Mouse (Mus musculus): ENCODE results near the gene Prrg4. TPM values are rescaled to one million over a fixed set of nuclear protein-coding genes. Genes with fewer than 3 reads are reported as not detected.

Prrg4 gene
- polyA plus RNA-seq, 1 experiment from 2014 or later: 0.35 TPM

- no peaks in the 10 kb centered on the region for H3K36me3 ChIP-seq
Measured at GRCm38 (mm10) chr2:104855732-104856131, 6.1 kb upstream of the Prrg4 start.

GRCm38 (mm10) chr2:104854836-104855235 is 5.2 kb upstream of the Prrg4 start:
- H3K4me2 ChIP-seq (replicated peaks): no peak overlapping the region
- WGBS: 86% methylated on average over 1 of the region's 1 CpGs
- no peaks in the 10 kb centered on the region for H3K36me3 ChIP-seq
- H3K9me3 ChIP-seq: no peaks in the 10 kb centered on the region
- H3K9ac ChIP-seq: no peak overlapping the region
- no peak for ATAC-seq (ENCODE audit: low FRiP score, low read depth)
- H3K27ac ChIP-seq: no peak overlapping the region
- H3K27me3 ChIP-seq (replicated peaks): peaks cover 5% of the 10 kb centered on the region; the same call in 1 of the 2 replicates
- no peaks in the 10 kb centered on the region for H3K4me1 ChIP-seq
- no peak overlapping the region for H3K4me3 ChIP-seq

More at GRCm38 (mm10) chr2:104855732-104856131, 6.1 kb upstream of the Prrg4 start:
- Histone ChIP-seq H3K4me3 (no peak overlapping the region), H3K27ac (no peak overlapping the region), H3K27me3 (replicated peaks) (0 out of 2 replicates have a peak, but pooled peaks cover 2% of the 10 kb centered on the region), H3K4me2 (replicated peaks) (no peak overlapping the region), H3K9ac (no peak overlapping the region), H3K4me1 (no peaks in the 10 kb centered on the region), H3K9me3 (no peaks in the 10 kb centered on the region)
- 32% methylated on average over 3 of the region's 3 CpGs for WGBS
- no peak for ATAC-seq (ENCODE audit: low FRiP score, low read depth)

- H3K27ac ChIP-seq: no peak overlapping the region
- peaks cover 20% of the 10 kb centered on the region for H3K27me3 ChIP-seq (replicated peaks)
- H3K9ac ChIP-seq: no peak overlapping the region
- H3K4me2 ChIP-seq (replicated peaks): no peak overlapping the region
- ATAC-seq (ENCODE audit: low FRiP score, low read depth): no peak
- H3K9me3 ChIP-seq: no peaks in the 10 kb centered on the region
- H3K4me1 ChIP-seq: peaks cover 8% of the 10 kb centered on the region; the same call in 1 of the 2 replicates
- WGBS: 90% methylated on average over 7 of the region's 7 CpGs
- no peak overlapping the region for H3K4me3 ChIP-seq
- H3K36me3 ChIP-seq: no peaks in the 10 kb centered on the region
Measured at GRCm38 (mm10) chr2:104852546-104852945, 2.9 kb upstream of the Prrg4 start.

- Histone ChIP-seq H3K27ac (no peak overlapping the region), H3K9ac (no peak overlapping the region), H3K27me3 (replicated peaks) (peaks cover 20% of the 10 kb centered on the region), H3K36me3 (no peaks in the 10 kb centered on the region), H3K9me3 (no peaks in the 10 kb centered on the region), H3K4me2 (replicated peaks) (no peak overlapping the region), H3K4me1 (peaks cover 8% of the 10 kb centered on the region; the same call in 1 of the 2 replicates), H3K4me3 (no peak overlapping the region)
- WGBS: 47% methylated on average over 5 of the region's 5 CpGs
- ATAC-seq (ENCODE audit: low FRiP score, low read depth): no peak
Measured at GRCm38 (mm10) chr2:104851686-104852085, 2.0 kb upstream of the Prrg4 start.

- ATAC-seq (ENCODE audit: low FRiP score, low read depth): no peak
- WGBS: 76% methylated on average over 3 of the region's 3 CpGs
Measured at GRCm38 (mm10) chr2:104849991-104850359, 299 bp upstream of the Prrg4 start.

GRCm38 (mm10) chr2:104848235-104849161 is 1.2 kb downstream of the Prrg4 start:
- Histone ChIP-seq H3K27me3 (replicated peaks) (peaks cover 20% of the 10 kb centered on the region), H3K9me3 (no peaks in the 10 kb centered on the region), H3K4me2 (replicated peaks) (peak overlapping the region; percentile 96), H3K4me1 (peaks cover 8% of the 10 kb centered on the region; the same call in 1 of the 2 replicates), H3K36me3 (no peaks in the 10 kb centered on the region), H3K4me3 (no peak overlapping the region), H3K27ac (no peak overlapping the region), H3K9ac (no peak overlapping the region)
- no peak for ATAC-seq (ENCODE audit: low FRiP score, low read depth)
- 35% methylated on average over 16 of the region's 16 CpGs for WGBS

More at GRCm38 (mm10) chr2:104849991-104850359, 299 bp upstream of the Prrg4 start:
- H3K36me3 ChIP-seq: no peaks in the 10 kb centered on the region
- H3K27ac ChIP-seq: no peak overlapping the region
- H3K27me3 ChIP-seq (replicated peaks): peaks cover 20% of the 10 kb centered on the region
- H3K9ac ChIP-seq: no peak overlapping the region
- H3K4me1 ChIP-seq: peaks cover 8% of the 10 kb centered on the region; the same call in 1 of the 2 replicates
- H3K4me2 ChIP-seq (replicated peaks): peak overlapping the region; percentile 96
- H3K4me3 ChIP-seq: peak overlapping the region; percentile 48; the same call in 1 of the 2 replicates
- H3K9me3 ChIP-seq: no peaks in the 10 kb centered on the region

GRCm38 (mm10) chr2:104847645-104848044 is 2.0 kb downstream of the Prrg4 start:
- 63% methylated on average over 2 of the region's 2 CpGs for WGBS
- no peak overlapping the region for H3K4me2 ChIP-seq (replicated peaks)

GRCm38 (mm10) chr2:104846638-104847414 is 2.9 kb downstream of the Prrg4 start:
- peaks cover 20% of the 10 kb centered on the region for H3K27me3 ChIP-seq (replicated peaks)
- H3K27ac ChIP-seq: no peak overlapping the region
- no peak overlapping the region for H3K9ac ChIP-seq
- no peak for ATAC-seq (ENCODE audit: low FRiP score, low read depth)
- 31% methylated on average over 4 of the region's 4 CpGs for WGBS
- no peaks in the 10 kb centered on the region for H3K9me3 ChIP-seq
- no peaks in the 10 kb centered on the region for H3K36me3 ChIP-seq
- no peak overlapping the region for H3K4me2 ChIP-seq (replicated peaks)
- H3K4me1 ChIP-seq: peaks cover 8% of the 10 kb centered on the region; the same call in 1 of the 2 replicates
- no peak overlapping the region for H3K4me3 ChIP-seq

More at GRCm38 (mm10) chr2:104847645-104848044, 2.0 kb downstream of the Prrg4 start:
- no peak overlapping the region for H3K27ac ChIP-seq
- H3K27me3 ChIP-seq (replicated peaks): peaks cover 20% of the 10 kb centered on the region
- no peaks in the 10 kb centered on the region for H3K36me3 ChIP-seq
- peaks cover 8% of the 10 kb centered on the region; the same call in 1 of the 2 replicates for H3K4me1 ChIP-seq
- no peak for ATAC-seq (ENCODE audit: low FRiP score, low read depth)
- H3K4me3 ChIP-seq: no peak overlapping the region
- H3K9me3 ChIP-seq: no peaks in the 10 kb centered on the region
- H3K9ac ChIP-seq: no peak overlapping the region

GRCm38 (mm10) chr2:104842559-104842958 is 7.1 kb downstream of the Prrg4 start:
- ATAC-seq (ENCODE audit: low FRiP score, low read depth): no peak

GRCm38 (mm10) chr2:104841736-104842135 is 7.9 kb downstream of the Prrg4 start:
- H3K27me3 ChIP-seq (replicated peaks): no peaks in the 10 kb centered on the region
- no peak for ATAC-seq (ENCODE audit: low FRiP score, low read depth)
- H3K27ac ChIP-seq: no peak overlapping the region
- no peak overlapping the region for H3K4me3 ChIP-seq
- no peaks in the 10 kb centered on the region for H3K9me3 ChIP-seq
- 91% methylated on average over 7 of the region's 7 CpGs for WGBS
- no peaks in the 10 kb centered on the region for H3K4me1 ChIP-seq
- H3K36me3 ChIP-seq: no peaks in the 10 kb centered on the region
- H3K4me2 ChIP-seq (replicated peaks): no peak overlapping the region
- no peak overlapping the region for H3K9ac ChIP-seq

More at GRCm38 (mm10) chr2:104842559-104842958, 7.1 kb downstream of the Prrg4 start:
- Histone ChIP-seq H3K4me1 (no peaks in the 10 kb centered on the region), H3K9me3 (no peaks in the 10 kb centered on the region), H3K27ac (no peak overlapping the region), H3K4me3 (no peak overlapping the region), H3K4me2 (replicated peaks) (no peak overlapping the region), H3K36me3 (no peaks in the 10 kb centered on the region), H3K27me3 (replicated peaks) (no peaks in the 10 kb centered on the region), H3K9ac (no peak overlapping the region)

- no peak for ATAC-seq (ENCODE audit: low FRiP score, low read depth)
- no peak overlapping the region for H3K27ac ChIP-seq
- no peaks in the 10 kb centered on the region for H3K27me3 ChIP-seq (replicated peaks)
- H3K4me3 ChIP-seq: no peak overlapping the region
- no peak overlapping the region for H3K9ac ChIP-seq
- no peaks in the 10 kb centered on the region for H3K36me3 ChIP-seq
- H3K4me1 ChIP-seq: no peaks in the 10 kb centered on the region
- H3K4me2 ChIP-seq (replicated peaks): no peak overlapping the region
- no peaks in the 10 kb centered on the region for H3K9me3 ChIP-seq
Measured at GRCm38 (mm10) chr2:104840974-104841373, 8.7 kb downstream of the Prrg4 start.

- Histone ChIP-seq H3K4me2 (replicated peaks) (no peak overlapping the region), H3K27ac (no peak overlapping the region), H3K27me3 (replicated peaks) (no peaks in the 10 kb centered on the region), H3K36me3 (no peaks in the 10 kb centered on the region), H3K9me3 (no peaks in the 10 kb centered on the region), H3K9ac (no peak overlapping the region), H3K4me3 (no peak overlapping the region), H3K4me1 (no peaks in the 10 kb centered on the region)
- ATAC-seq (ENCODE audit: low FRiP score, low read depth): no peak
- WGBS: 90% methylated on average over 2 of the region's 2 CpGs
Measured at GRCm38 (mm10) chr2:104832486-104832885, 17.2 kb downstream of the Prrg4 start.
